Mouse (Mus musculus): ENCODE measurements around the gene Mapre3. TPM values are rescaled to one million over a fixed set of nuclear protein-coding genes. Genes with fewer than 3 reads are reported as not detected.

Mapre3 gene
- total RNA-seq, 2 experiments from 2014 or later = 230 to 250 TPM

GRCm38 (mm10) chr5:30823091-30823490, 8.7 kb downstream of the Mapre3 start:
- no peak for DNase-seq (ENCODE audit: extremely low spot score in 1 of 2, low spot score in 1 of 2)

GRCm38 (mm10) chr5:30824124-30824988, 9.9 kb downstream of the Mapre3 start:
- no peak for DNase-seq (ENCODE audit: extremely low spot score in 1 of 2, low spot score in 1 of 2)

- no peak for DNase-seq (ENCODE audit: extremely low spot score in 1 of 2, low spot score in 1 of 2)
Observed at GRCm38 (mm10) chr5:30825166-30825565, 10.7 kb downstream of the Mapre3 start.

- no peak for DNase-seq (ENCODE audit: extremely low spot score in 1 of 2, low spot score in 1 of 2)
Observed at GRCm38 (mm10) chr5:30825821-30826220, 11.4 kb downstream of the Mapre3 start.

- no peak for DNase-seq (ENCODE audit: extremely low spot score in 1 of 2, low spot score in 1 of 2)
Observed at GRCm38 (mm10) chr5:30833416-30833815, 19.0 kb downstream of the Mapre3 start.

- DNase-seq (ENCODE audit: extremely low spot score in 1 of 2, low spot score in 1 of 2) = no peak
Observed at GRCm38 (mm10) chr5:30839731-30840130, 25.3 kb downstream of the Mapre3 start.

GRCm38 (mm10) chr5:30841896-30842295, 27.5 kb downstream of the Mapre3 start:
- no peak for DNase-seq (ENCODE audit: extremely low spot score in 1 of 2, low spot score in 1 of 2)

GRCm38 (mm10) chr5:30849891-30850555, 35.6 kb downstream of the Mapre3 start:
- no peak for DNase-seq (ENCODE audit: extremely low spot score in 1 of 2, low spot score in 1 of 2)

- DNase-seq (ENCODE audit: extremely low spot score in 1 of 2, low spot score in 1 of 2) = no peak
Observed at GRCm38 (mm10) chr5:30850556-30850925, 36.1 kb downstream of the Mapre3 start.

- DNase-seq (ENCODE audit: extremely low spot score in 1 of 2, low spot score in 1 of 2) = no peak
Observed at GRCm38 (mm10) chr5:30853522-30853921, 39.1 kb downstream of the Mapre3 start.

GRCm38 (mm10) chr5:30855674-30856073, 41.2 kb downstream of the Mapre3 start:
- no peak for DNase-seq (ENCODE audit: extremely low spot score in 1 of 2, low spot score in 1 of 2)

GRCm38 (mm10) chr5:30856124-30856523, 41.7 kb downstream of the Mapre3 start:
- DNase-seq (ENCODE audit: extremely low spot score in 1 of 2, low spot score in 1 of 2) = no peak

GRCm38 (mm10) chr5:30863852-30864251, 49.4 kb downstream of the Mapre3 start:
- no peak for DNase-seq (ENCODE audit: extremely low spot score in 1 of 2, low spot score in 1 of 2)

GRCm38 (mm10) chr5:30864322-30864721, 49.9 kb downstream of the Mapre3 start:
- no peak for DNase-seq (ENCODE audit: extremely low spot score in 1 of 2, low spot score in 1 of 2)

- DNase-seq (ENCODE audit: extremely low spot score in 1 of 2, low spot score in 1 of 2) = no peak
Observed at GRCm38 (mm10) chr5:30866871-30867270, 52.4 kb downstream of the Mapre3 start.

- DNase-seq (ENCODE audit: extremely low spot score in 1 of 2, low spot score in 1 of 2) = no peak
Observed at GRCm38 (mm10) chr5:30867712-30868111, 53.3 kb downstream of the Mapre3 start, which contains the start of gene Tmem214. Gene Tmem214 (plus strand): TSS chr5:30868012.

- no peak for DNase-seq (ENCODE audit: extremely low spot score in 1 of 2, low spot score in 1 of 2)
Observed at GRCm38 (mm10) chr5:30868981-30869380, 54.5 kb downstream of the Mapre3 start.

- peak; percentile 91 for DNase-seq (ENCODE audit: extremely low spot score in 1 of 2, low spot score in 1 of 2)
Observed at GRCm38 (mm10) chr5:30869405-30870130, 55.1 kb downstream of the Mapre3 start.

GRCm38 (mm10) chr5:30870131-30870406, 55.6 kb downstream of the Mapre3 start:
- no peak for DNase-seq (ENCODE audit: extremely low spot score in 1 of 2, low spot score in 1 of 2)

GRCm38 (mm10) chr5:30872574-30872973, 58.1 kb downstream of the Mapre3 start:
- no peak for DNase-seq (ENCODE audit: extremely low spot score in 1 of 2, low spot score in 1 of 2)

- no peak for DNase-seq (ENCODE audit: extremely low spot score in 1 of 2, low spot score in 1 of 2)
Observed at GRCm38 (mm10) chr5:30874365-30874764, 59.9 kb downstream of the Mapre3 start.

Data from layer of hippocampus, postnatal 25 days (tissue).